Mouse (Mus musculus): ENCODE results near the gene Mcm10. TPM values are rescaled to one million over a fixed set of nuclear protein-coding genes. Genes with fewer than 3 reads are reported as not detected.

The Mcm10 gene
- 16.2 and 39.8 TPM in 2 replicates for polyA plus RNA-seq (2012)

DNA sequence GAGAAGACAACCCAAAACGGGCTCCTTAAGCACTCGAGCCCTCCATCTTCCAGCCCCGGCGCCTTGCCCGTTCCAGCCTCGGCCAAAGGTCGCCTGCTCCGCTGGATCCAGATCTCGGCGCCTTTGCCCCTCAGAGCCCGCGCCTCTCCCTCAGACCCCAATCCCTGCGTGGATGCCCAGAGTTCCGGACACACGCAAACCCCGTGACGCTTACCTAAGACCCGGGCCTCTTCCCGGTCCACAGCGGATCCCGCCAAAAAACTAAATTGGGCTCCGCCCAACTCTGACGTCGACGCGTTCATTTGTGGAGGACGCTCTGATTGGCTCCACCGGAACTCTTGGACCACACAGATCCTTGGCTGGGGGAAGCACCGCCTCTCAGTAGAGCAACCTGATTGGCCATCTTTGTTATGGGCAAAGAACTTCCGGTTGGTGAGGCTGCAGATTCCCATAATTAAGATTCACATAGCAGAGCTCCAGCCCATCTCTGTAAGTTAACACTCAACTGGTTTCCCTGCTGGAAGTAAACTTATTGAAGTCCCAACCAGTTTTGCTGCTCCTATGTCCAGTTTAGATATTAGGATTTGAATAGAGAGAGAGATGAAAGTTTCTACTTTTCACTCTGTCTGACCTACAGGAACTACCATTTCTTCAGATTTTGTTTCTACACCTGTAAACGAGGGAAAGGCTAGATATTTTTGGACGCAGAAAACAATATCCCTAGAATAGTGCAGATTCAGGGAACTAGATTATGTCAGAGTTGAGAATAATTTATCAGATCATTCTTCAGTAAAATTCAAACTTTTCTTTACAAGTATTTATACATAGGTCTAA lies at the start of gene Mcm10:
Gene Mcm10 (minus strand): TSS at position 301 of the 834 bp plus-strand sequence.
- TF ChIP-seq GATA1 (IDR thresholded peaks at IDR 0.05; ENCODE audit: low read length): no peak

DNA sequence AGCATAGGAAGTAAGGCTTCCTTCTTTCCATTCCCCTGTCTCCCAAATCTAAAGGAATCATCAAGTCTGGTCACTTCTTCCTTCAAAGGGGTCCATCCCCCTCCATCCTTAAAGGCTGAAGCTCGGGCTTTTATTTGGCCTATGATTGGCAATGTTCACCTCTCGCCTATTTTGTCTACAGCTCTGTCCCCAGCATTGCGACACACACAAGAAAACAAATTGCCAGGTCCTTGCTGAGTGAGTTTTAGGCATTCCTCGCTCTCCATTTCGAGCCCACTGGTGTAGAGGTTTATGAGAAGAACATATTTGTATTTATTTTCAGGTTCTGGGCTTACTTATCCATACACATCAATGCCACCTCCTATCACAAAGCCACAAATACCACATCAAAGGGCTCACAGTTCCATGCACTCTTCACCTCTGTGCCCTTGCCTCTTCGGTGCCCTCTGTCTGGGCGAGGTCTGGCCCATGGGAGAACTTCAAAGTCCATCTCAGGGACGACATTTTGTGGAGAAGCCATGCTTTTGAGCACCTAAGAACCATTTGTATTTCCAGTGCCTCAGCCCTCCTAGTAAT lies 48.6 kb upstream of the Mcm10 start:
- no peak for TF ChIP-seq GATA1 (IDR thresholded peaks at IDR 0.05; ENCODE audit: low read length)

DNA sequence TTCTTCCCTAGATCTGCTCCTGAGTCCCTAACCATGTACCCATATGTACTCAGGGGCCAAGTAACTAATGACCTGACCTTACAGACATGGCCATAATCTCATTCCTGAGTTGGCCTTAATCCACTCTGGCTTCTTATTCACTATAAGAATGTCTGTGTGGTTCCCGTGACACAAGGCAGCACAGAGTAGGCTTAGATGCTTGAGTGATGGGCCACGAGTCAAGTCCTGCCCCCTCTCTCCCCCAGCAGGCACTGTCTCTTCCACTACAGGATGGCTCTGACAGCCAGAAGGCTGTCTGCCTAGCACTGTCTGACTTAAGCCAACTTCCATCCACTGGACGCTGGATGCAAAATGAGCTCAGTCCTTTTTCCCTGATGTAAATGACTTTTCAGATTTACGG lies 47.4 kb upstream of the Mcm10 start:
- no peak for TF ChIP-seq GATA1 (IDR thresholded peaks at IDR 0.05; ENCODE audit: low read length)

DNA sequence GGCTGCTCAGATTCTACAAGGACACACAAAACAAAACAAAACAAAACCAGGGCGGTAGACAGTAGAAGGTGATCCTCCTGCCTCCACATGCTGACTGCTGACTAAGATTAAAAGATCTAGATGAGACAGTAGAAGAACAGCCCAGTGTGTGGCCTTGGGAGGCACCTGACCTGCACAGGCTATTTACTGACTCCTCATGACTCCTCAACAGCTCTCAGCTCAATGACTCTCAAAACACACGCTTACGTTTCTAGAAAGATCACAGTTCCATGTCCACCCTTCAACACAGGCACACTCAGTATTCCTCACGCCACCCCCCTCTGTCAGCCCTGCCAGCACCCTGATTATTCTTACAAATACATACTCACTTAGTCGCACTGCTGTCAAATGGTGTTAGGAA lies 45.8 kb upstream of the Mcm10 start:
- no peak for TF ChIP-seq GATA1 (IDR thresholded peaks at IDR 0.05; ENCODE audit: low read length)

DNA sequence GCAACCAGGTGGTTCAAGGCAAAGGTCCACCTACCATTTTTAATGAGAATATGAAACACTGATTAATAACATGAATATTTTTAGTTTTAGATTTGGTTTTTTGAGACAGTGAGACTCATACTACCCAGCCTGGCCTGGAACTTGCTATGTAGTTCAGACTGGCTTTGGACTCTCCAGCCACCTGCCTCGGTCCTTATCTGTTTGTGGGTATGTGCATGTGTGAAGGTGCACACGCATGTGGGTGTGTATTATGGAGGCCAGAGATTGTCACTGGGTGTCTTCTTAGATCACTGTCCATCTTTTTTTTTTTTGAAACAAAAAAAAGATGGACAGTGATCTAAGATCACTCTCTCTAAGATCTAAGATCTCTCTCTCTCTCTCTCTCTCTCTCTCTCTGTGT lies 38.0 kb upstream of the Mcm10 start:
- TF ChIP-seq GATA1 (IDR thresholded peaks at IDR 0.05; ENCODE audit: low read length): no peak

DNA sequence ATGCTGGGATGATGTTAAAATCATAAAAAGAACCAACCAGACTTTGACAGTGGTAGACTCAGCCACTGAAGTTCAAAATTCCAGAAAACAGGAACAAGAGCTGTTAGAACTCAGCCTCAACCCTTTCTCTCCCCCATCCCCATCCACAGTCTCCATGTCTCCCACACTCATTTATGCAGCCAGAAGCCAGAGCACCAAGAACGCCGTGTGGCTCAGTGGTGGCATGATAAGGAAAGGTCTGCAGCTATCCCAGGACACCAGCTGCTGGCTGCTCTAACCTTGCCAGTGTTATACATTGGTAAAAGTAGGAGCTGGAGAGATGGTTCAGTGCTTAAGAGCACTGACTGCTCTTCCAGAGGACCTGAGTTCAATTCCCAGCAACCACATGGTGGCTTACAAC lies 34.4 kb upstream of the Mcm10 start:
- TF ChIP-seq GATA1 (IDR thresholded peaks at IDR 0.05; ENCODE audit: low read length): no peak

DNA sequence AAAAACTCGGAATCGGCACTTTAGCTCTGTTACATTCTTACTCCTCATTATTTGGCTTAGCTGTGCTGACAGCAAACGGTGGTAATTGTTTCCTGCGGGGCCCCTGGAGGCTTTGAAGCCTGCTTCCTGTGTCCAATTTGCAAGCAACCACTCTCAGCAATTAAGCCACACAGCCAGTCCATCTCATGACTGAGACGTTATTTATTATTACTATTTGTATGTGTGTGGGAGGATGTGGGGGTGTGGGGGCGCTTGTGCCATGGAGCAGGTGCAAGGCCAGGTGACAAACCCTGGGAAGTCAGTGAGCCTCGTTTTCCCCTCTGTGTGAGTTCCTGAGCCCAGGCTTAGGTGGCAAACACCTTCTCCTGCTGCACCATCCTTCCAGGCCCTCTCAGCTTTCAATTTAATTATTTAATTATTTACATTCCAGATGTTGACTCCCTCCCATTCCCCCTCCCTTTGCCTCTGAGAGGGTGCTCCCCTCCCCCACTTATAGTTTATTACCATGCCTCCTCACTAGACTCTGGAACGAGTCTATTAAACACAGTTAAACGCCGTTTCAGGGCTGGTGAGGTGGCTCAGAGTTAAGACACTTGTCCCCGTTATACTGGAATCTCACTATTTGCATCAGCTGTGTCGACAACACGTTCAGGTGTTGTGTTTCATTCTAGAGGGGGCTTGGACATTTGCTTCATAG lies 32.8 kb upstream of the Mcm10 start:
- TF ChIP-seq GATA1 (IDR thresholded peaks at IDR 0.05; ENCODE audit: low read length): no peak

DNA sequence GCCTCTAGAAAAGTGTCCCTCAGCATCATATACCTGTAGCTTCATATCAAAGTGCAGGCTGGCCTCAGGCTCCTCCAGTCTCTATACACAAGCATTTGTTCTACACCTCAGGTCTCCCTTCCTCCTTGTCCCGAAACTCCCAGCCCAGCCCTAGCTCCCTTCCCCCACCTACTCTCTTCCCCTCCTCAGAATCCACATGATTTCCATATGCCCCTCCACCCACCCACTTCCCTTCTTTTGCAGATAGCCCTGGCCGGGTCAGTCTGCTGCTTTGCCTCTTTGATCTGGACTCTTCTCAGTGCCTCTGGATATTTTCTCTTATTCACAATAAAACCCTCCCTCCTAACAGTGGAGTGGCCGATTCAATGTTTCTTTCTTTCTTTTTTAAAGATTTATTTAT lies 31.7 kb upstream of the Mcm10 start:
- no peak for TF ChIP-seq GATA1 (IDR thresholded peaks at IDR 0.05; ENCODE audit: low read length)

DNA sequence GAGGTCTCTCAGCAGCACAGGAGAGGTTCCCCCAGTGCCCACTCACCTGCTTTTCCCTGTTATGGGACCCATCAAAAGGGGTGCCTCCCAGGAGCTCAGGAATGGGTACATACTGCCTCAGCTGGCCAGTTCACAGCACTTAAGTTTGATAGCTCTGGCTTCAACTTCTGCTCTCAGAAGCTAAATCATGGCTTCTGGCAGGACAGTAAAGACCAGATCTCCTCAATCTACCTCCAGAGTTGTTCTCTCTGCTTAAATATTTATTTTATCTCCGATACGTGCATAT lies 30.8 kb upstream of the Mcm10 start:
- no peak for TF ChIP-seq GATA1 (IDR thresholded peaks at IDR 0.05; ENCODE audit: low read length)

DNA sequence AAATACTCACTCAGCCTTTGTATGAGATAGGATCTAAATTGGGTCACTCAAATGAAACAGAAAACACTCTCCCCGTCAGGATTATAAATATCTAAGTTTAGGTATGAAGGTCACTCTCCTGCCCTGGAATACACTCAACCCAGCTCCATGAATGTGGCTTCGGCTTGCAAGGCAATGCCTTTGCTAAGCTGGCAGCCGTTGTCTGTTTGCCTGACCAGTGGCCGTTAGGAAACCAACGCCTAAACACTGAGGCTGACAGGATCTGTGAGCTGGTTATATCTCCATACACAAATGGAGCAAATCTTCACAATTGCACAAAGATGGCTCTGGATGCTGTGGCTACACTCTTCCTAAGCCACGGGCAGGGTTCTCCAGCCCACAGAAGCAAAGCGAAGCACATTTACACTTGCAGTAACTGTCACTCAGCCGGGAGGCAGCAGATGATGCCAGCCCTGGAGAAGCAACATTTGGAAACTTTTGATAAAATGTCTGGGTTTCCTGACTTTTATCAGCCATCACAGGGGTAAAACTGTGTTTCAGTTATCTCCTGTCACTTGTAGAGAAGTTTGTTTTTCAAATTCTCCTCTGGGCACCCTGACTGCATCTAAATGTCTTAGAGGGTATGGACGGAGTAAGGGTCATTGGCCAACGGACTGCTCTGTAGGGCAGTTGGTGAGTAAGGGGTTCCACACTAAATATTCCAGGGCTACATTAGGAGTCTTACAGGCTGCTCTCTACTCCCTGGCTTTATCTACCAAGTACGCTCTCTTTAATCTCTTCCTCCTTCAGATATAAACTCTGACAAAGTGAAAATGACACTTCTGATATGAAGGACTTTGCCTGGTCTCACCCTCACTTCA lies 30.3 kb upstream of the Mcm10 start:
- peak; percentile 62 for TF ChIP-seq GATA1 (IDR thresholded peaks at IDR 0.05; ENCODE audit: low read length)

DNA sequence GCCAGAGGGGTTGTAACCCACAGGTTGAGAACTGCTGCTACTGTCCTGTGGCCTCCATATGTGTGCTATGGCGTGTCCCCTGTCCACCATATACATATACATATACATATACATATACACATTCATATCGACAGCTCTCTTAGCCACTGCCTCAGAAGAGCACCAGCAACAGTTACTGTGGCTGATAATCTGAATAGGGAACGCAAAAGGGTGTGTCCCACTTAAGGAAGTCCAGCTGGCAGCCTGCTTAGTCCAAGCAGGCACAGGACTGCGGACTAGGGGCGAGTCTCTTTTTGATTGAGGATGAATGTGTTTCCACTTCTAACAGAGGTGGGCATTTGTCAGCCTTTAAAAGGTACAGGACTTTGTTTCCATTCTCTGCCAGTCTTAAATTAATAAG lies 29.3 kb upstream of the Mcm10 start:
- no peak for TF ChIP-seq GATA1 (IDR thresholded peaks at IDR 0.05; ENCODE audit: low read length)

DNA sequence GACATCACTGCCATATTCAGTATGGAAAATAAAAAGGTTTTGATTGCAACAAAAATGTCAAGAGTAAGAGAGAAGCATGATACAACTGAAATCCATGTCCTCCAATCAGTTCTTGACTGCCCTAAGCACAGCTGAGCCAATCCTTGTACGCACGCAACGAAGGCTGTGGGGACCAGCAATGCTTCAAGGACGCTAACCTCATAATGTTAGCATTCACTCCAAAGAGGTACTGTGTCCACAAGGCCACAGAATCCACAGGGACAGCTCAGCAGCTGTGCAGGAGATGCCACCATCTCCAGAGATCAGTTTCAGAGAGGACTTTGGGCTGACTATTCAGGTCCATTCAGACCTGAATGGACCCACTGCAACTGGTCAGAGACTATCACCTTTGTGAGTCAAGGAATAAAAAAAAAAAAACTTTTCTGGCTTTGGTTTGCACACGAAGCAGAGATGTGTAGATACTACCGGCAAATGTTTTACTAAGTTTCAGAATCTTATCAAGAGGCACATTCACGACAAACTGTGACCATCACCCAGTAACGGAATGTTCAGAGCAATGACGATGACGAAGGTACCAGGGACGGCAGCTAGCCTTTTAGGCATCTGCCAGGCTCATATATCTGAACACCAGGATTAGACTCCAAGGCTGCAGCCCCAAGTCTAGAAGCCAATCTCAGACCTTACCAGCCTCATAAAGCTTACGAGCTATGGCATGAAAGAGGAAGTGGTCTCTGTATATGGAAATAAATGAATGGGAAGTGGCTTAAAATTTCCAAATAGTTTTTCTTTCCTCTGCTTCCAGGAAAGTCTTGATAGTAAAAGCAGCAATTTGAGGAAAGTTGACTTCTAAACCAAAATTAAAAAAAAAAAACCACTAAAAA lies 27.9 kb upstream of the Mcm10 start:
- no peak for TF ChIP-seq GATA1 (IDR thresholded peaks at IDR 0.05; ENCODE audit: low read length)

DNA sequence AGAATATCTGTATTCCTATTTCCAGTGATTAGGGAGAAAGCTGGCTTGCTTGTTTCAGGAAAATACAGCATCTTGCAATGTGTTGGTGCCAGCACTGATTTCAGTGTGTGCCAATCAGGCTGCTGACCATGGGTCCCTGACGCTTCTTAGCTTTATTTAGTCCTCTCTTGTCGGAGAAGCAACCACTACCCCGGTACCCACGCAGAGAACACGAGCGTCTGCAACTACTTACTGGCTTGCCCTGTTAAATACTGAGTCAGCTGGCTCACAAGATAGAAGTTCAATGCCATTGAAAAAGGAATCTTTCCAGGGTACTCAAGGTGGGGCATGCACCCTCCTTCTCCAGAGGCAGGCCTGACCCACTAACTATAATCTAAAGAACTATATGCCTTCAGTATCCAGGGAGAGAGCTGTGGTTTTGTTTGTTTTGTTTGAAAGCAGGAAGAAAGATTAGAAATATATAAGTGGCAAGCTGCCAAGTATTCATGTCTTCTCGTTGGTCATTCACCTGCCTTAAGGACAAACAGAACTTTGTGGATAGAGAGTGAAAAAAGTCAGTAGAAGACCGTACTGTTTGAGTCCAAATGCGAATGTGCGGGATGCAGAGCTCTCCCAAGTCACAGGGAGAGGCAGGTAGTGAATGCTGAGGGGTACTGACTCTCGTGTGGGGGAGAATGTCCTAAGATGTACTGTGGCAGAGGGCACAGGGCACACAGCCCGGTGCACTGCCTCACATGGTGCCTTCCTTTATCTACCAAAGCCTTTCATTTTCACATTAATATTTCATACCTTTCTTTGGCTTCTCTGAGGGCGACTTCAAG lies 27.0 kb upstream of the Mcm10 start:
- no peak for TF ChIP-seq GATA1 (IDR thresholded peaks at IDR 0.05; ENCODE audit: low read length)

DNA sequence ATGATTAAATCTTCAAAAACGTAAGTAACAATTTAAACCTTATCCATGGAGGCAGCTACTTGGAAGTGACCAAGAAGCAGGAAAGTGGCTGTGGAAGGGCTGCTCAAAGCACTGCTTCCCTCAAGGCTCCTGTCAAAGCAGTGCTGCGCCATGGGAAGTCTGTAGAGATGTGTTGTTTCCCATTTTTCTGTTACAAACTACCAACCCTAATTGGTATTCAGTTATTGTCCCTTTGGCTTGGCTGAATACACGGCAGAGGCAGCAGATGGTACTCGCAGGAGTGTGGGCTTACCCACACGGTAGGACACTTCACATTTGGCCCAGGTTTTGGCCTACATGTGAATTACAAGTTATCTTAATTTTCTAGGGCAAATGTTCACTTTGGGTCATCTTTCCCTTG lies 25.7 kb upstream of the Mcm10 start:
- no peak for TF ChIP-seq GATA1 (IDR thresholded peaks at IDR 0.05; ENCODE audit: low read length)

All from G1E-ER4 (cell line).